Mouse (Mus musculus): ENCODE data around the gene H2afy2. TPM values are rescaled to one million over a fixed set of nuclear protein-coding genes. Genes with fewer than 3 reads are reported as not detected.

H2afy2 gene
- total RNA-seq, 1 experiment: 18.7 TPM

GRCm38 (mm10) chr10:61715996-61716864, 67.7 kb downstream of the H2afy2 start:
- no peak overlapping the region for H3K4me3 ChIP-seq (ENCODE audit: insufficient read depth in 1 of 2, low read depth in 1 of 2, low read length in 2 of 2, poor library complexity in 1 of 2, severe bottlenecking in 1 of 2)
- H3K4me1 ChIP-seq (ENCODE audit: control insufficient read depth in 2 of 2, insufficient read depth in 2 of 2, low read length in 2 of 2, poor library complexity in 1 of 2): peaks cover 0 to 8% of the 10 kb centered on the region in 2 experiments; a peak in 3 of 4 replicates
- H3K36me3 ChIP-seq (ENCODE audit: control insufficient read depth, insufficient read depth, low read length, poor library complexity, severe bottlenecking): no peaks in the 10 kb centered on the region
- DNase-seq (ENCODE audit: low read depth, low spot score): no peak
- no peaks in the 10 kb centered on the region for H3K9me3 ChIP-seq (ENCODE audit: control insufficient read depth, insufficient read depth, low read depth, low read length)
- TF ChIP-seq CHD2 (IDR thresholded peaks at IDR 0.05; ENCODE audit: low read depth, low read length) (no peak), ZC3H11A (IDR thresholded peaks at IDR 0.05; ENCODE audit: borderline replicate concordance, low read depth, low read length) (no peak), MAFK (IDR thresholded peaks at IDR 0.05; ENCODE audit: insufficient read depth, low read depth, low read length) (no peak), ZNF384 (IDR thresholded peaks at IDR 0.05; ENCODE audit: low read depth, low read length) (no peak), HCFC1 (IDR thresholded peaks at IDR 0.05; ENCODE audit: borderline replicate concordance, insufficient read depth, low read length) (no peak)
- in situ Hi-C loops (cut with MboI; ENCODE audit: low sequenced_read_pairs in 2 of 2, unreplicated experiment in 2 of 2): no loop called here
- H3K9ac ChIP-seq (ENCODE audit: insufficient read depth, low read depth, low read length, poor library complexity, severe bottlenecking): no peak overlapping the region
- no peak overlapping the region for H3K27ac ChIP-seq (ENCODE audit: insufficient read depth, low read depth, low read length, poor library complexity, severe bottlenecking)

GRCm38 (mm10) chr10:61715462-61715837, 68.5 kb downstream of the H2afy2 start:
- Histone ChIP-seq H3K4me3 (ENCODE audit: insufficient read depth in 1 of 2, low read depth in 1 of 2, low read length in 2 of 2, poor library complexity in 1 of 2, severe bottlenecking in 1 of 2) (peak overlapping the region; percentile 70 to 79), H3K4me1 (ENCODE audit: control insufficient read depth in 2 of 2, insufficient read depth in 2 of 2, low read length in 2 of 2, poor library complexity in 1 of 2) (peaks cover 0 to 8% of the 10 kb centered on the region in 2 experiments; a peak in 3 of 4 replicates), H3K27ac (ENCODE audit: insufficient read depth, low read depth, low read length, poor library complexity, severe bottlenecking) (no peak overlapping the region), H3K36me3 (ENCODE audit: control insufficient read depth, insufficient read depth, low read length, poor library complexity, severe bottlenecking) (no peaks in the 10 kb centered on the region), H3K9me3 (ENCODE audit: control insufficient read depth, insufficient read depth, low read depth, low read length) (no peaks in the 10 kb centered on the region), H3K9ac (ENCODE audit: insufficient read depth, low read depth, low read length, poor library complexity, severe bottlenecking) (peak overlapping the region; percentile 54)
- no peak for DNase-seq (ENCODE audit: low read depth, low spot score)
- in situ Hi-C loops (cut with MboI; ENCODE audit: low sequenced_read_pairs in 2 of 2, unreplicated experiment in 2 of 2): no loop called here
- TF ChIP-seq MAFK (IDR thresholded peaks at IDR 0.05; ENCODE audit: insufficient read depth, low read depth, low read length) (no peak), ZC3H11A (IDR thresholded peaks at IDR 0.05; ENCODE audit: borderline replicate concordance, low read depth, low read length) (no peak), CHD2 (IDR thresholded peaks at IDR 0.05; ENCODE audit: low read depth, low read length) (no peak), ZNF384 (IDR thresholded peaks at IDR 0.05; ENCODE audit: low read depth, low read length) (no peak), HCFC1 (IDR thresholded peaks at IDR 0.05; ENCODE audit: borderline replicate concordance, insufficient read depth, low read length) (no peak)

DNA sequence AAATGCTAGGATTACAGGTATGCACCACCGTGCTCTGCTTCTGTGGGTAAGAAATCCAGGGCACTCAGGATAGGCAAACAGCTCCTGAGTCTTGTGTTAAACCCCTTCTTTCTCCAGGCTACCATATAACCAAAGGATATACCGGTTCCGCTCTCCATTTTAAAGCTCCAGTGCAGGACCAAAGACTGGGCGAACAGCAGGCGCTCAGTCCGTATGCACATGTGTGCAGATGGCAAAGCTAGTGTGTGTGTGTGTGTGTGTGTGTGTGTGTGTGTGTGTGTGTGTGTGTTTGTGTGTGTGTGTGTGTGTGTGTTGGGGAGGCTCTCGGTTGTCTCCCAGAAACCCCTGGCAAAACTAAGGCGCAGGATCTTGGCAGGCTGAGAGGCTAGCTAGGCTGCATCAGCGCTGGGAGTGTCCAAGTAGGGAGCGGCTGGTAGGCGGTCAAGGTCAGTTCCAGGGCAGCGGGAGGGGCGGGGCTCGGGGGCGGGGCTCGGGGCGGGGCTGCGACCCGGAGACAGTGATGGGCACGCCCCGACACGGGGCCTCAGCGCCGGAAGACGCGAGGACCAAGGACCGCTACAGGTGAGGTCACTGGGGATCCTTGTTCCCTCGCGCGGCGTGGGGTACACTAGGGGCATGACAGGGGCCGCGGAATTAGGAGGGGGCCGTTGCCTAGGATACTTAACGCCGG, 69.0 kb downstream of the H2afy2 start, which contains the start of gene Aifm2:
Gene Aifm2 (plus strand): TSS at position 493 of the 691 bp plus-strand sequence.
- DNase-seq (ENCODE audit: low read depth, low spot score): peak; percentile 45
- peak within 1 kb of the TSS; percentile 54 for H3K9ac ChIP-seq (ENCODE audit: insufficient read depth, low read depth, low read length, poor library complexity, severe bottlenecking)
- TF ChIP-seq ZNF384 (IDR thresholded peaks at IDR 0.05; ENCODE audit: low read depth, low read length) (no peak), CHD2 (IDR thresholded peaks at IDR 0.05; ENCODE audit: low read depth, low read length) (no peak), HCFC1 (IDR thresholded peaks at IDR 0.05; ENCODE audit: borderline replicate concordance, insufficient read depth, low read length) (no peak), ZC3H11A (IDR thresholded peaks at IDR 0.05; ENCODE audit: borderline replicate concordance, low read depth, low read length) (no peak), MAFK (IDR thresholded peaks at IDR 0.05; ENCODE audit: insufficient read depth, low read depth, low read length) (no peak)
- in situ Hi-C loops (cut with MboI; ENCODE audit: low sequenced_read_pairs in 2 of 2, unreplicated experiment in 2 of 2): no loop called here
- no peak within 1 kb of the TSS for H3K27ac ChIP-seq (ENCODE audit: insufficient read depth, low read depth, low read length, poor library complexity, severe bottlenecking)
- no peaks in the 10 kb centered on the region for H3K9me3 ChIP-seq (ENCODE audit: control insufficient read depth, insufficient read depth, low read depth, low read length)
- peak within 1 kb of the TSS; percentile 70 to 79 for H3K4me3 ChIP-seq (ENCODE audit: insufficient read depth in 1 of 2, low read depth in 1 of 2, low read length in 2 of 2, poor library complexity in 1 of 2, severe bottlenecking in 1 of 2)
- no peaks in the 10 kb centered on the region for H3K36me3 ChIP-seq (ENCODE audit: control insufficient read depth, insufficient read depth, low read length, poor library complexity, severe bottlenecking)
- peaks cover 0 to 8% of the 10 kb centered on the region in 2 experiments; a peak in 3 of 4 replicates for H3K4me1 ChIP-seq (ENCODE audit: control insufficient read depth in 2 of 2, insufficient read depth in 2 of 2, low read length in 2 of 2, poor library complexity in 1 of 2)

DNA sequence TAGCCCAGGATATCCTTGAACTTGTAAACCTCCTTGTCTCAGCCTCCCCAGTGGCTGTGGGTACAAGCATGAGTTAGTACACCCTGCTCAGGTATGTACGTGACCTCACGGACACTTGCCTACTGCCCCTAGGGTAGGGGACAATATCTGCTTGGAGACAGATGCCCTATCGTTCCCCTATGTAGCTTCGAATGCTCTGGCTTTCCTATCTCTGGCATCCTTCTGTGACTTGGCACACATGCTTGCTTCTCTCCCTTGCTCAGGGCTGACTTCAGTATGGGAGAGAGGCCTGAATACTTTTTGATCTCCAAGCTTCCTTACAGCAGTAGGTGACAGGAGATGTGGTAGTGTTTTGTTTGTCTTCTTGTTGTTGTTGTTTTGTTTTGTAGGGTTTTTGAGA, 69.8 kb downstream of the H2afy2 start:
- Histone ChIP-seq H3K36me3 (ENCODE audit: control insufficient read depth, insufficient read depth, low read length, poor library complexity, severe bottlenecking) (no peaks in the 10 kb centered on the region), H3K9ac (ENCODE audit: insufficient read depth, low read depth, low read length, poor library complexity, severe bottlenecking) (no peak overlapping the region), H3K9me3 (ENCODE audit: control insufficient read depth, insufficient read depth, low read depth, low read length) (no peaks in the 10 kb centered on the region), H3K4me3 (ENCODE audit: insufficient read depth in 1 of 2, low read depth in 1 of 2, low read length in 2 of 2, poor library complexity in 1 of 2, severe bottlenecking in 1 of 2) (no peak overlapping the region), H3K4me1 (ENCODE audit: control insufficient read depth in 2 of 2, insufficient read depth in 2 of 2, low read length in 2 of 2, poor library complexity in 1 of 2) (peaks cover 0 to 8% of the 10 kb centered on the region in 2 experiments; a peak in 3 of 4 replicates), H3K27ac (ENCODE audit: insufficient read depth, low read depth, low read length, poor library complexity, severe bottlenecking) (no peak overlapping the region)
- no peak for DNase-seq (ENCODE audit: low read depth, low spot score)
- TF ChIP-seq CHD2 (IDR thresholded peaks at IDR 0.05; ENCODE audit: low read depth, low read length) (no peak), ZNF384 (IDR thresholded peaks at IDR 0.05; ENCODE audit: low read depth, low read length) (no peak), HCFC1 (IDR thresholded peaks at IDR 0.05; ENCODE audit: borderline replicate concordance, insufficient read depth, low read length) (no peak), ZC3H11A (IDR thresholded peaks at IDR 0.05; ENCODE audit: borderline replicate concordance, low read depth, low read length) (no peak), MAFK (IDR thresholded peaks at IDR 0.05; ENCODE audit: insufficient read depth, low read depth, low read length) (no peak)
- in situ Hi-C loops (cut with MboI; ENCODE audit: low sequenced_read_pairs in 2 of 2, unreplicated experiment in 2 of 2): no loop called here
